Mouse (Mus musculus) gastrocnemius, adult 8-10 months (tissue): ENCODE data around the gene Atp2b4. TPM values are rescaled to one million over a fixed set of nuclear protein-coding genes. Genes with fewer than 3 reads are reported as not detected.

ENCODE experiments used
- DNase-seq, 2 experiments: peaks; one replicate each; pipeline ENCODE4 v3.0.0; 2022; ENCODE audit warnings: low spot score in 2 of 2
- microRNA-seq: library from miRNA; unstranded; fragments of <30 nt; microRNA quantifications from one replicate; pipeline ENCODE4 v1.2.0, GENCODE M21; 2022
- total RNA-seq, 4 experiments: library from RNA; stranded (reverse); gene quantifications; 2 replicates each; pipeline ENCODE4 v1.2.4; 2022

Atp2b4 gene
- total RNA-seq, 4 experiments from 2014 or later, result 6.1 to 8.8 (median 6.6) TPM

DNA sequence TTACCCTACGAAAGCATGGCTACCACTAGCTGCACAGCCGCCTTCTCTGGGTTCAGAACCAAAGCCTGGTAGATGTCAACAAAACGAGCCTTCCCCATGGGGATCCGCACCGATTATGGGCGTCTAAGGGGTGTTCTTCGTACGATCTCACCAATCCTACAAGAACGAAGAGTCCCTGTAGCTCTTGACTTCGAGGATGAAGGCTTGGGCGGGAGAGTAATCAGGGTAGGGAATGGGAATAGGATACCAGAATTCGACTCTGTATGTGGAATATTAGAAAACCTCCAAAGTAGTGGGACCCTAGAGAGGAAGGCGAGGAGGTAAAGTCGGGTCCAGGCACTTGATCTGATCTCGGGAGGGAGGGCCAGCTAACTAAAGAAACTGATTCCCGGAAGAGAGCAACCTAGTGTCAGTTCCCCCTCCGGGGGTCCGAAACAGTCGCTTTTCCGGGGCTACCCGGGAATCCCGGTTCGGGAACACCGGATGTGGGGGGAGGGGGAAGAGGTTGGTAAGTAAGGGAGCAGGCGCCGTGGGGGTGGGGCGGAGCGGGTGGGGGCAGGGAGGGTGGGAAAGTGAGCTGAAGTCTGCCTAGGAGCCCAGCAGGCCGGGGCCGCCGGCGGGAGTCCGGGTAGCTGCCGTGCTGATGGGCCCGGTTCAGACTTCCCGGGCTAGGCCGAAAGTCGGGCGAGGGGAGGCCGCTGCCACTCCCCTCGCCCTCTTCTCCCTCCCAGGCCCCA is 140.2 kb downstream of the Atp2b4 start, which contains the start of gene Zbed6:
Gene Zbed6, minus strand, starts transcription at position 420 of the 737 bp plus-strand sequence.
- DNase-seq, result peak; percentile 33 to 46

DNA sequence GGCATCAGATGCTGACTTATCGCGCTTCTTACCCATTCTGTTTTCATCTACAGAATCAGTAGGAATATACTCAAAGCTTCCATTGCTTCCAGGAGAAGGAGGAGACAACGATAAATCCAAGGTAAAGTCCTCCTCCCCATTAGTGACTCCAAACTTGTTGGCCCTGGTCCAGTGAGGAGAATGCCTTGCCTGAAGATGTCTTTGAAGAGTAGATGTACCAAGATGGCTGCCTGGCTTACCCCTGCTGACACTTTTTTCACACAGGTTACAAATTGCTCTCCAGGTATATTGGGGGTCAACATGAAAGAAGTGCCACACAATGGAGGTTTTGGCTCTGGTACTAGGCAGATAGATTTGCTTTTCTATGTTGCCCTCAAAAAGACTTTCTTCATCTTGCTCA is 142.0 kb downstream of the Atp2b4 start:
- no peak for DNase-seq

DNA sequence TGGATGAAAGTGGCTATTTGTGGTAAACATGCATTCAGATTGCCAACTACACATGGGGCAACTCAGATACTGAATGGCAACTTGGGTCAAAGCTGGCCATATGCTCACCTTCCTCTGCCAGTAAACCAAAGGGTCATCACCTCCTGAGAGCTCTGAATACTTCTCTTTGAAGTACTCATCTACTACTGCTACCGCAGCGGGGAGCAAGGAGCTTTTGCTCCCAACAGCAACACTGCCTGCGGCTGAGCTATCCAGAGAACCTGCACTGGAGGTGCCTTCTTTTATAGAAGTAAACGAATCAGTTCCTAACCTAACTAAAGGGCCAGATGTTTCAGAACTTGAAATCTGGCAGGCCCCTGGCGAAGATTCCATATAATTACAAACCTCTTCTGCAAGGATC is 144.0 kb downstream of the Atp2b4 start:
- DNase-seq, result no peak

GRCm38 (mm10) chr1:133653033-133653432 is 147.8 kb downstream of the Atp2b4 start:
- no peak for DNase-seq

DNA sequence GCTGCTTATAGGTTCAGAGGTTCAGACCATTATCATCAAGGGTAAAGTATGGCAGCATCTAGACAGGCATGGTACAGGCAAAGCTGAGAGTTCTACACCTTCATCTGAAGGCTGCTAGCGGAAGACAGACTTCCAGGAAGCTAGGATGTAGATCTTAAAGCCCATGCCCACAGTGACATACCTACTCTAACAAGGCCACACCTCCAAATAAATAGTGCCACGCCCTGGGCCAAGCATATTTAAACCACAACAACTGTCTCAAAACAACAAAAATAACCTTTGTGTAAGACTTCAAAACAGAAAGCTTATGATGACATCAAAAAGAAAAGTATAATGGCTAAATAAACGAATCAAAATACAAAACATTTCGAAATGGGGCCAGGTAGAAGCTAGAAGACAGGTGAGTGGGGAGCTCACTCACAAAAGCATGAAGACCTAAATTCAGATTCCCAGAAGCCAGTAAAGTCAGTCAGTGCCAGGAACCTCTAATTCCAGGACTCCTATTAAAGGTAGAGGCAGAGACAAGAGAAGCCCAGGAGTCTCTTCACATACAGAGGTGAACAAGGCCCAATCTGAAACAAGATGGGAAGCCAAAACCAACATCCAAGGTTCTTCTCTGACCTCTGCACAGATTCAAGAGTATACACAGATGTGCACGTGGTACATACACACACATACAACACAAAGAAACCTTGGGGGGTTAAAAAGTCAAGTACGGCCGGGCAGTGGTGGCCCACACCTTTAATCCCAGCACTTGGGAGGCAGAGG is 150.4 kb downstream of the Atp2b4 start:
- DNase-seq, result no peak

Small RNA genes within 50 kb of the gene (microRNA-seq; reads per million reads assigned to microRNA genes)
- not detected for gene Mir6903

Other genes with a start within 250 kb of the Atp2b4 start
- 10 to 100 TPM; 38.1 to 53.9 (median 48.6) TPM for gene Snrpe, start 190.8 kb downstream of the Atp2b4 start, total RNA-seq
- gene Zbed6, start 140.2 kb downstream of the Atp2b4 start, total RNA-seq, result 1 to 10 TPM; 5.3 to 9.9 (median 8.6) TPM
- 10 to 100 TPM; 25.4 to 32.7 (median 26.1) TPM for gene Gm38394, start 139.7 kb downstream of the Atp2b4 start, total RNA-seq
- not detected for gene Lax1, start 110.9 kb downstream of the Atp2b4 start, total RNA-seq
- under 1 TPM in 1 of 4 experiments, not detected in 3; 0.29 TPM for gene Optc, start 107.0 kb upstream of the Atp2b4 start, total RNA-seq
- gene Prelp, start 120.4 kb upstream of the Atp2b4 start, total RNA-seq, result 10 to 100 TPM; 11.0 to 30.6 (median 17.9) TPM
- 100 to 1,000 TPM in 1 of 4 experiments, 10 to 100 TPM in 3; 25.4 to 104 (median 52.6) TPM for gene Fmod, start 236.2 kb upstream of the Atp2b4 start, total RNA-seq